Mouse (Mus musculus) embryonic fibroblast, embryonic 13.5 days (primary cell): ENCODE data around the gene Polr2a.

Source experiments
- CTCF ChIP-seq: IDR thresholded peaks from 2 replicates; pipeline ENCODE4 v1.5.1; 2011; ENCODE audit warnings: mild to moderate bottlenecking, control low read depth, low read length, moderate library complexity, borderline replicate concordance; ENCODE audit not compliant: insufficient read depth
- POLR2A ChIP-seq: IDR thresholded peaks from 2 replicates; pipeline ENCODE4 v1.6.1; 2011; ENCODE audit warnings: low read depth, mild to moderate bottlenecking, control low read depth, low read length, moderate library complexity

GRCm38 (mm10) chr11:69751635-69752034 lies 6.8 kb downstream of the Polr2a start:
- TF ChIP-seq CTCF (no peak), POLR2A (no peak)
